Mouse (Mus musculus) WW6 (cell line): ENCODE measurements at regions not wholly inside any gene's neighbourhood (a gene's known extent, or its start where the extent isn't known, plus 50 kb on each side); places are given as distances from the start of the nearest gene placed in this dataset.

Source experiments
- DNase-seq: peaks from one replicate; pipeline ENCODE4 v3.0.0-alpha.2; 2013; ENCODE audit warnings: low read depth, low spot score

DNA sequence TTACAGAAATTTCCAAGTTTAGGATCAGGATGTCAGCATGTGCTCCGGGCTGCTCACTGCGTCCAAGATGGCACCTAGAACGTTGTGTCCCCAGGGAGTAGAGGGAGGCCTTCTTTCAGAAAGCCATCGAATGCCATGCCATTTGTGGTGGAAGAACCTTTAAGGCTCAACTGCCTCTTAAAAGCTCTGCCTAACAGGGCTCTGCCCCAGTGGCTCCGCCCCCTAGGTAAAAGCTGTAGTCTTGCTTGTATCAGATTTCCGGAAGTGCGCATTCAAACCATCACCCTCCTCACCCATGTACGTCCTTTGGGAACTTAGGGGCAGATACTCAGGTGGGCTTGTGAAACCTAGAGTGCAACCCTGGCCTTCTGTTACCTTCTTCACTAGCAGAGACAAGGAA, 54.0 kb upstream of the Psmd7 start:
- DNase-seq: no peak

DNA sequence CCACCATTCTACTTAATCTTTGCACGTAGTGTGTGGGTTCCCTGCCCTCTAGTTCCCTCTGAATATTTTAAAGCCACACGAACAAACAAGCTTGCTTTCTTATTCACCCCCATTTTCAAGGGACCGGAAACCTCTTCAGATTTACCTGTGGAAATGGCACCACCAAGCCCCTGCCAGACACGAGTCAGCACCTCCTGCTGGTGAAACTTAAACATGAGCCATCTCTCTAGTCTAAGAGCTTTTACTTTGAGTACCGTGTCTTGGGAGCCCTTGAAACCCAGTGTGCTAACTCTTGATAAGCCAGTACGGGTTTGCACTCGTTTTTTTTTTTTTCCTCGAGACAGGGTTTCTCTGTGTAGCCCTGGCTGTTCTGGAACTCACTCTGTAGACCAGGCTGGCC, 59.7 kb upstream of the Psmd7 start:
- DNase-seq: no peak

- no peak for DNase-seq
Observed at GRCm38 (mm10) chr8:107650306-107650705, 62.0 kb upstream of the Psmd7 start.

GRCm38 (mm10) chr8:107651424-107651823, 63.2 kb upstream of the Psmd7 start:
- DNase-seq: no peak

DNA sequence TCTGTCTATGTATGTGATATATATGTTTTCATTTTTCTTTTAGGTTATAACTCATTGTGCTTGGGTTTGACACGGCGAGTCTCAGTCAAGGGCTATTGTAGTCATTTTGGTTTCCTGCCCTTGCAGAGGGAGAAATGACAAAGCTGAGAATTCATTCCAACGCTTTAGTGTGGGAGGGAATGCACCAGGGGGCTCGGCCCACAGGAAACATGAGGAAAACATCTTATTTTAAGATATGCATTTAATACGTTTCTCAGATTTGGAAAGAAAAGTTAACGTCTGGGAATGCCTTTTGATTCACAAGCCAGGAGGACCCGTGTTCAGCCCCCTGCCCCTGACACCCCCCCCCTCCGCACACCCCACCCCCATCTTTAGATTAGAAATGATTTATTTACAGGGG, 64.0 kb upstream of the Psmd7 start:
- DNase-seq: no peak

DNA sequence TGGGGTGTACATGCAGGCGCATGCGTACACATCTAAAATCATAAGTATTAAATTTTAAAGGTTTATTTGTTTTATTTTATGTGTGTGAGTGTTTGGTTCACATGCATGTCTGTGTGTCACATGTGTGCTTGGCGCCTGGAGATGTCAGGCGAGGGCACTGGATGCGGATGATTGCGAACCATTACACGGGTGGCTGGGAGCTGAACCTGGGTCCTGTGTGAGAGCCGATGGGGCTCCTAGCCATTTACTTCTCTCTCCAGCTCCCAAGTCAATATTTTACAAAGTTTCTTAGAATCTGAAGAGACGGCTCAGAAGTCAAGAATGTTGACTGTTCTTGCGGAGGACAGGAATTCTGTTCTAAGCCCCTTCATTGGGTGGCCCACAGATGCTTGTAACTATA, 65.4 kb upstream of the Psmd7 start:
- no peak for DNase-seq

DNA sequence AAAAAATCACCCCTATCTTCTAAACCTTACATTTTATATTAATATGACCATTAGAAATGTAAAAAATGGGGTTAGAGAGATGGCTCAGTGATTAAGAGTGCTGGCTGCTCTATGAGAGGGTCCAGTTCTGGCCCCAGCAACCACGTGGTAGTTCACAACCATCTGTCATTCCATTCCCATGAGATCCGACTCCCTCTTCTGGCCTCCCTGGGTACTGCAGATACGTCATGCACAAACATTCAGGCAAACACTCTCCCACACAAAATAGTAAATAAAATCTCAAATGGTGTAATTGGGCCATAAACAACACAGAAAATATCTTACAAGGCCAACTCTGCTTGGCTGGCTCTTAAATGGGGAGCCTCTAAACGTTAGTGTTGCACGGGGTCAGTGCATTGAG, 68.4 kb upstream of the Psmd7 start:
- DNase-seq: peak; percentile 36

DNA sequence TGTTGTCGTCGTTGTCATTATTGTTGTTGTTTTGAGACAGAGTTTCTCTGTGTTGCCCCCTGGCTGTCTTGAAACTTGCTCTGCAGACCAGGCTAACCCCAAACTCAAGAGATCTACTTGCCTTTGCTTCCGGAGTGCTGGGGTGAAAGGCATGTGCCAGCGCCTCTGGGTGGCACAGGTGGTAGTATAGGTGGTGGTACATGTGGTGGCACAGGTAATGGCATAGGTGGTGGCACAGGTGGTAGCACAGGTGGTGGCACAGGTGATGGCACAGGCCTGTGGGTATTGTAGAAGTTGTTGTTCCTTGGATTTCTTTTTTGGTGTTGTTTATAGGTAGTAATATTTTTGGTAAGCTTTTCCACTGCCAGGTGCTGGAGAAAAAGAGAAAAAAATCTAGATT, 69.5 kb upstream of the Psmd7 start:
- no peak for DNase-seq

DNA sequence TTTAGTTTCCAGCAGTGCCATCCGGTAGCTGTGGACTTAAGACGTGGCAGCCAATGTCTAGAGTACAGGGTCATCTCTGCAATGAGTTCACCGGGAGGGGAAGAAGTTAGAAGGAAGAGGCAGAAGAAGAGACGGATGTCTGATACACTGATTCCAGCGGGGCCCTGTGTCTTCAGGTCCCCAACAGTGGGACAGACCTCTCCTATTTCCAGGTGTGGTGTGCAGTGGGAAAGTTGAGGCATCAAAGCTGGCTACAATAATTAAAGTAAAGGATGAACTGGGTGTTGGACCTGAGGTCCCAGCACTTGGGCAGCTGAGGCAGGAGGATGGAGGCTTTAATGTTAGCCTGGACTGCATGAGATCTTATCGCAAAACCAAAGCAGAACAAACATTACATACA, 70.1 kb upstream of the Psmd7 start:
- DNase-seq: no peak

- DNase-seq: no peak
Observed at GRCm38 (mm10) chr8:107660624-107661023, 72.4 kb upstream of the Psmd7 start.

DNA sequence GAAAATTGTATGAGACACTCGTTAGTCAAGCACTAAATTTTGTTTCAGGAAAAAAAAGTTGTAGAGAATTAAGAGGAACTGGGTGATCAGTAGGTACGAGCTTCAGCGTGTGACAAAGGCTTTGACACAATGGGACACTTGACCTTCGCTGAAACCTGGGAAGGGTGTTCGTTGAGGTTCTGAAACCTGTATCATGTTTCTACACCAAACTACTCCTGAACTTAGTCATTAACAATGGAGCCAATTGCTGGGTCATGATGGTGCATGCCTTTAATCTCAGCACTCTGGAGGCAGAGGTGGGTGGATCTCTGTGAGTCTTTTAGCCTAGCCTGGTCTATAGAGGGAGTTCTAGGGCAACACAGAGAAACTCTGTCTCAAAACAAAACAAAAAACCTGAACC, 81.3 kb upstream of the Psmd7 start:
- DNase-seq: no peak

- no peak for DNase-seq
Observed at GRCm38 (mm10) chr8:107671471-107671870, 83.2 kb upstream of the Psmd7 start.

DNA sequence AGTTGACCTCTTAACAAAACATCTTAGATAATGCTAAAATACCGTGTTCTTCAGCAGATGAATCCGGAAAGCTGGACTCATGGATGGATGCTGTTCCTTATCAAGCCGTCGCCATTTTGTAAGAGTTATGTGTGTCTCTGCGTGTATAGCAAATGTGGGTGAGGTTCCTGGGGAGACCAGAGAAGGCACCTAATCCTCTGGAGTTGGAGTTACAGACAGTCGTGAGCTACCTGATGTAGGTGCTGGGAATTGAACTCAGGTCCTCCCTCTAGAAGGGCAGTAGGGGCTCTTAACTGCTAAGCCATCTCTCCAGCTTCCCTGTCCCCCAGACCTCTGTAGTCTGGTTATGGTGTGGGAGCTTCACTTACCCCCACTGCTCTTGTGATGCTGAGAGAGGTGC, 84.4 kb upstream of the Psmd7 start:
- DNase-seq: no peak

- DNase-seq: no peak
Observed at GRCm38 (mm10) chr8:107682066-107682465, 93.8 kb upstream of the Psmd7 start.

DNA sequence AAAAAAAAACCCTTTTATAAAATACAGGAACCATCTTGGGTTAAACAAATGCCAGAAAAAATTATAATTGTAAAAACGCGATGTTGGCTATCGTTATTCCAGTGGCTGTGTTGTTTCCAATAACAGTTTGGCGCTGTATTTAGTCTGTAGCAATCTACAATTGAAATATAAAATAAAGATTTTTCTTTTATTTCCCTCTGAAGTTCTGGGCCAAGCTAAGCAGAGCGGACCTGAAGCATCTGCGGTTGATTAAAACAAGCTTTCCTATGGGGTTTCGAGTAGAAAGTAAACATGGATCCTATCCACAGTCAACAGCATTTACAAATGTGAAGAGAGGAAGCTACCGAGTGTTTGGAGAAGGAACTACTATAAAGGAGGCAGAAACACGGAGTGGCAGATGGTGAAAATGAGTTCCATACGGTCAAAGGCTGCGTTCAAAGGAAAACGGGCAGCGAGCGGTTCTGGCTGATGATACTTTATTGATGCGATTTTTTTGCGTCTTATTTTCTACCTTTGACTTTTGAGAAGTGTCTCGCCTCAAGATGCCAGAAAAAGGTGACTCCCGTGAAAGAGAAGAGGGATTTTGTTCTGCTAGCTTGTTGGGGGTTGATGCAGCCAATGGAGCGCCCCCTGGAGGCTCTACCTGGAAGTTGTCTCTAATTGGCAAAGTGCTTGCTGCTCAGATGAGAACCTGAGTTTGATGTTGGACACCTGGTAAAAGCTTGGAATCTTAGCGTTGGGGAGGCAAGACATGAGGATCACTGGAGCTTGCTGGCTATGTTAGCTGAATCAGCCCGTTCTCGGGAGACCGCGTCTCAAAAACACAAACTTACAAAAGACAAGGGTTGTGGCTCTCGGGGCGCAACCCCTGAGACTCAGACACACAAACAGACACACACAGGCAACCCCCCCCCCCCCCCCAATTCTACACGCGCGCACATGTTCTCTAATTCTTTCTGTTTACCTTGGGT, 96.7 kb upstream of the Psmd7 start:
- DNase-seq: peak; percentile 77

- DNase-seq: no peak
Observed at GRCm38 (mm10) chr8:107686936-107687335, 98.7 kb upstream of the Psmd7 start.

GRCm38 (mm10) chr8:107687529-107687928, 99.3 kb upstream of the Psmd7 start:
- no peak for DNase-seq

GRCm38 (mm10) chr8:107689020-107689419, 100.8 kb upstream of the Psmd7 start:
- DNase-seq: no peak

GRCm38 (mm10) chr8:107691251-107691650, 103.0 kb upstream of the Psmd7 start:
- no peak for DNase-seq

GRCm38 (mm10) chr8:107696384-107697346, 108.4 kb upstream of the Psmd7 start:
- DNase-seq: no peak

- no peak for DNase-seq
Observed at GRCm38 (mm10) chr8:107699307-107699706, 111.0 kb upstream of the Psmd7 start.

GRCm38 (mm10) chr8:107699759-107700158, 111.5 kb upstream of the Psmd7 start:
- no peak for DNase-seq
